Mouse (Mus musculus) adrenal gland (tissue): ENCODE results near the gene Hook1.
"Not testable (repeated sequence)": the region's sequence is repeated elsewhere in the genome, so short reads cannot be mapped to it uniquely, and the experiment has no call there.

Experiments used
- intact Hi-C: fragments of 180-260 bp; cut with DNase I; formaldehyde crosslinking; loops from one replicate; pipeline ENCODE4 v1.15.1; 2025
- long read RNA-seq, 2 experiments: library from polyadenylated mRNA; unstranded; transcript quantifications; one replicate each; pipeline ENCODE4 v2.0.0; 2020; ENCODE audit warnings: borderline replicate concordance in 1 of 2; ENCODE audit not compliant: insufficient replicate concordance in 1 of 2

Gene Hook1
- long read RNA-seq, experiment 1, result 0 reads
- long read RNA-seq, experiment 2, partial matches to known transcripts, result 5 of 7 reads
- long read RNA-seq, experiment 2, other reads (novel, unspliced or antisense), result 1 of 7 reads

DNA sequence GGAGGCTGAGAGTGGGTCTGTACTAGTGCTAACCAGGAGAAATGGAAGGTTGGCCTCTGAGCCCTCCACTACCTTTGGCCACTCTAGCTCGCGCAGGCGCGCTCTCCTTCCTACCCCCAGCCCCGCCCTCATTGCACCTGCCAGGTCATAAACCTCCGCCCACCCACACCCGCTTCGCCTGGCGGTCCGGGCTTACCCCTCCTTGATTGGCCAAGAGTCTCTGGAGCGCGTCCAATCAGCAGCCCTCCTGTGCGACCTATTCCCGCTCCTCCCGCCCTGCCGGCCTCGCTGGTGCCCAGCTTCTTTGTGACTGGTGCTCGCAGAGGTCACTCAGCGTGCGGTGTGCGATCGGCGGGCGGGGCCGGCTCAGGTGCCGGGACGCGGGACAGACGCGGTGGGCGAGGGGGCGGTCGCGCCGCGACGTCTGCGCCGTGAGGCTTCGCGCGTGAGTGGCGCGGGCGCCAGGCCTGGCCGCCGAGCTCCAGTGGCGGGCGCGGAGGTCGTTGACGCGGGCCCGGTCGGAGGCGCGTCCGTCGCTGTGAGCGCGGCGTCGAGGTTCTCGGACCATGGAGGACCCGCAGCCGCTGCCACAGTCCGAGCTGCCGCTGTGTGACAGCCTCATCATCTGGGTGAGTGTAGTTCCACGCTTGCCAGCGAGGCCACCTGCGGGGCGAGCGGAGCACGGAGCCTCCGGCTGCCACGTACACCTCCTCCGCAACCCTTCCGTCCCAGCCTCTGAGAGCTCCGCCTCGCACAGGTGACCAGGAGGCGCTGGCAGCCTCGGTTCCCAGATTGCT is at the start of gene Hook1:
Gene Hook1, plus strand, starts transcription at position 313 of the 797 bp plus-strand sequence.
- intact Hi-C loops, result no loop called here

DNA sequence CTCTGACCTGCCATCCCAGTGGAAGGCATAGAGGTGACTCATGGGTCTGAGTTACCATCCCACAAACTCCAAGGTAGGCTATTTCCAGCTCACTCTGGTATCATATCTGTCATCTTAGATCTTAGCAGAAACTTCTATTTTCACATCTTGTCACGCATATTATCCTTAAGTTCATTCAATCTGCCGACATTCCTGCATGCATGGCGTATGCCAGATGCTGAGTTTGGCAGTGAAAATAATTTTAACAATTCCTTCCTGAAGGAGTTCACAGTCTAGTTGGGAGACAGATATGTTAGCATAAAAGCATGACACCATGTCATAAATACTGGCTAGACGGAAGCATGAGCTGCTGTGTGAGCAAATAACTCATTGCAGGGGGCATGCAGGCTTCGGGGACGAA is 49.3 kb upstream of the Hook1 start:
- intact Hi-C loops, result no loop called here

GRCm38 (mm10) chr4:95920448-95920847 is 46.6 kb upstream of the Hook1 start:
- intact Hi-C loops, result no loop called here

GRCm38 (mm10) chr4:95924210-95925184 is 42.5 kb upstream of the Hook1 start:
- intact Hi-C loops, result loop anchor here (2.0 kb wide), 1 partner anchor 916 kb away; no protein-coding TSS in a partner anchor

- intact Hi-C loops, result no loop called here
These were observed 38.2 kb upstream of the Hook1 start for GRCm38 (mm10) chr4:95928846-95929245.

DNA sequence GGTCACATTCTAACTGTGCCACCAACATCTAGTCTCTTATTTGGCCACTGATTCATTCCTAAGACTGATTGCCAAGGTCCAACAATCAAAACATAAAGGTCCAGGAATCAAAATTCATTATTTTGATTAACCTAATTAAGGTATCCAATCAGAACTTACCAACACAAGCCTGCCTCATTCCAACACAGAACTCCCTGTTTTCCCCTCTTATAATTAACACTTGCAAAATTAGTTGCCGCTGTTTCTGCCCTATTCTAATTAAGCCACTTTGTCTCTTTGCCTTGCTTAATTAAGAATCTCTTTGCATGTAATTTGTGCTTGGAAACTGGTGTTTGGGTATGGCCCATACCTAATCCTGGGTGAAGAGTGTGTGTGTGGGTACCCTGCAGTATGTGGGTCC is 37.1 kb upstream of the Hook1 start:
- intact Hi-C loops, result no loop called here

GRCm38 (mm10) chr4:95931331-95931730 is 35.7 kb upstream of the Hook1 start:
- intact Hi-C loops, result no loop called here

GRCm38 (mm10) chr4:95933801-95934356 is 33.2 kb upstream of the Hook1 start:
- intact Hi-C loops, result no loop called here

DNA sequence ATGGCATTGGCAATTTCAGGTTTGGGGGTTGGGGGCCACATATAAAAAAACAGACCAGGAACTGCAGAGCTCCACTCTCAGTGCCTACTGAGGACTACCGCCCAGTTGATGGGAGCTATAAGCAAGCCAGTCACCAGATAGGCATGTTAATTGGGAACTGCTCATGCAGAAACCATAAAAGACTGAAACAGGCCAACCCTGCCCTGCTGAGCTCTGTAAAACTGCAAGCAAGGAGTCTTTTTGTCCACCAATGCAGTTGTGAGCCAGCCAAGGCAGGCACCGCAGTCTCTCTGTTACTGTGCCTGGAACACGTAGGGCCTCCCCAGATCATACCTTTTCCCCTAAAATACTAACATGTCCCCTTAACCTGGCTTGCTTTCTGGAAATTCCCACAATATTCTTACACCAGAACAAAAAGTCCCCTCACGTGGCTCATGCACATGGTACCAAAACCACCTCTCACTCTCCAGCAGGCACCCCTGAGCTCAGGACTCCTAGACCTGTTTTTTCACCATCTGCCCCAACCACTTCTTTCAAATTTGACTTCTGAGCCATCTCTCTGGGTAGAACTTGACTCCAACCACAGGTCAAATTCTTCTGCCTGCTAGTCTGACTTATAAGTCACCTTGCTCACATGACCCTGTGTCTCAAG is 32.5 kb upstream of the Hook1 start:
- intact Hi-C loops, result no loop called here

- intact Hi-C loops, result no loop called here
These were observed 28.3 kb upstream of the Hook1 start for GRCm38 (mm10) chr4:95938701-95939100.

GRCm38 (mm10) chr4:95947896-95948295 is 19.1 kb upstream of the Hook1 start:
- intact Hi-C loops, result no loop called here

DNA sequence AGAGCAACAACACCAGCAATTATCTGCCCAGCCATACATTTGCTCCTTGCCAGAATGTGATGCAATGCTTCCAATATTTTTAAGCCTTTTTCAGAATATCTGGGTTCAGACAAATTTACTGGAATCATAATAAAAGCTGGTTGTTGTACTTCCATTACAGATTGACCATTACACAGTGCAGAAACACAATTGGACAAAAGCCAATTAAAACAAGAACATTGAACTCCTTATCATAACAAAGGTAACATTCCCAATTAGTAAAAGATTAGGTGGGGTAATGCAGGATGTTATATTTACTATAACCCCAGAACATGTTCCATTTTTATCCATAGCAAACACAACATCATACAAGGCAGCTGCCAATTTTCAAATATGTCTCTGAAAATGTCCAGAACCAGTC is 13.7 kb upstream of the Hook1 start:
- intact Hi-C loops, result no loop called here

GRCm38 (mm10) chr4:95982221-95982620 is 15.2 kb downstream of the Hook1 start:
- intact Hi-C loops, result not testable (repeated sequence)

DNA sequence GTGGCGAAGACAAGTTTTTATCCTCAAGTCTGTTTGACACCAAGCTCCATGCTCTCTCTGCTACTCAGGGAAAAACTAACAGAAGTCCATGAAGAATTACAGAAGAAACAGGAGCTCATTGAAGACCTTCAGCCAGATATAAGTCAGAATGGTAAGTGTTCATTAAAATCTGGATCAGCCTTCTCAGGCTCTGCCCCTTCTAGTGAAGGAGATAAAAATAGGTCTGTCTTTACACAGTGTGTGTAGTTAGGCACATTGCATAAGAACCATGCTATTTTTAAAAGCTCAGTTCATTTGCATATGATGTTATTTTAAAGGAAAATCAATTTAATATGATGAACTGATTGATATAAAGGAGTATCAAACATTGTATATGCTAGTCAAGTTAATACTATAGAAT is 49.8 kb downstream of the Hook1 start:
- intact Hi-C loops, result no loop called here

DNA sequence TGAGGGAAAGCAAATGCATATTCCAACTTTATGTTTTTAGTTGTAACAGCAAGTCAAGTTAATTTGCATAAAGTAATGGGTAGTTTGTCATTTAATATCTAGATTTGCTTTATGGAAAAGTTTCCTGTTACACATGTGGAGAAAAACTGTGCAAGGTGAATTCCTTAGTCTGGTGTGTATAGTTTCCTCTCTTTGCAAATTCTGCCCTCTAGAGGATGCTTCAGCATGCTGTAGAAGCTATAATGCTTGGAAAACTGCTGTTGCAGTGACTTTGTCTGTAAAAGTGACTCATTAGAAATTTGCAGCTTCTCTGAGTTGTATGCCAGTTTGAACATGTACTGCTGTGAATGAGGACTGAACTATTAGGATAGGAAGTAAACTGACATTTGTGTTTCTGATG is 55.8 kb downstream of the Hook1 start:
- intact Hi-C loops, result no loop called here

- intact Hi-C loops, result no loop called here
These were observed 61.4 kb downstream of the Hook1 start for GRCm38 (mm10) chr4:96028412-96028811.

- intact Hi-C loops, result no loop called here
These were observed 93.1 kb downstream of the Hook1 start for GRCm38 (mm10) chr4:96060106-96060505.

GRCm38 (mm10) chr4:96062045-96062444 is 95.0 kb downstream of the Hook1 start:
- intact Hi-C loops, result no loop called here
